Mouse (Mus musculus) heart, postnatal 0 days (tissue): Measurements from ENCODE around the gene Gm45140.

Source experiments
- CTCF ChIP-seq: IDR thresholded peaks from 2 replicates; pipeline ENCODE4 v1.5.1; 2016; ENCODE audit warnings: antibody characterized with exemption, control low read depth, low read depth
- EP300 ChIP-seq: IDR thresholded peaks from 2 replicates; pipeline ENCODE4 v1.6.1; 2016; ENCODE audit warnings: antibody characterized with exemption, low read depth

DNA sequence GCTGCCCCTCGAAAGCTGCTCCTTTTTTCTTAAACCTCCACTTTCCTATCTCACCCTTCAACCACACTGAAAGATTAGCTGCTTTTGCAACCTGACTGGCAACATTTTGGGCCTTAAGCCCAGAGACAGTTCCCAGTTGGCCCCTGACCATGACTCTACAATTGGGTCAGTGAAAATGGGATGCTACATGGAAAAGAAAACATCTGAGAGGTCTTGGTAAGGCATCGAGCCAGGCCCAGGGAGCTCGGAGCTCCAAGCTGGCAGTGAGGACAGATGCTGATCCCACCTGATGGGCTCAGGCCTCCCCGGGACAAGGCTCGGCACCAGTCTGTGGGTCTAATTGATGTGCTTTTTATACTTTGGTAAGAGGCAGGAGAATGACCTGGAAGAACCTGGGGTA, 43.8 kb downstream of the Gm45140 start:
- TF ChIP-seq EP300 (no peak), CTCF (no peak)
